Mouse (Mus musculus) lung, adult 2 months (tissue): Measurements from ENCODE around the gene Eif4g3.

ENCODE experiments used
- CTCF ChIP-seq: fragments of 200-500 bp; IDR thresholded peaks from 2 replicates; pipeline ENCODE4 v1.5.1; 2011; ENCODE audit warnings: mild to moderate bottlenecking, low read length, control low read depth; ENCODE audit not compliant: insufficient read depth
- POLR2A ChIP-seq: fragments of 200-500 bp; IDR thresholded peaks from 2 replicates; pipeline ENCODE4 v1.6.1; 2011; ENCODE audit warnings: low read depth, mild to moderate bottlenecking, control low read depth, low read length, borderline replicate concordance; ENCODE audit errors: extremely low read depth

- TF ChIP-seq CTCF (no peak), POLR2A (no peak)
Measured at GRCm38 (mm10) chr4:138187995-138188394, 195.2 kb downstream of the Eif4g3 start.
